Mouse (Mus musculus) lung, adult 2 months (tissue): ENCODE measurements around the gene Rnd1.

Experiments
- CTCF ChIP-seq: fragments of 200-500 bp; IDR thresholded peaks from 2 replicates; pipeline ENCODE4 v1.5.1; 2011; ENCODE audit warnings: mild to moderate bottlenecking, low read length, control low read depth; ENCODE audit not compliant: insufficient read depth
- POLR2A ChIP-seq: fragments of 200-500 bp; IDR thresholded peaks from 2 replicates; pipeline ENCODE4 v1.6.1; 2011; ENCODE audit warnings: low read depth, mild to moderate bottlenecking, control low read depth, low read length, borderline replicate concordance; ENCODE audit errors: extremely low read depth

GRCm38 (mm10) chr15:98644406-98644805 is 32.9 kb downstream of the Rnd1 start:
- no peak for TF ChIP-seq POLR2A
- no peak for TF ChIP-seq CTCF
